Mouse (Mus musculus) WW6 (cell line): Measurements from ENCODE around the gene Gfod1.

Experiments used
- DNase-seq: peaks from one replicate; pipeline ENCODE4 v3.0.0-alpha.2; 2013; ENCODE audit warnings: low read depth, low spot score

The Gfod1 gene

DNA sequence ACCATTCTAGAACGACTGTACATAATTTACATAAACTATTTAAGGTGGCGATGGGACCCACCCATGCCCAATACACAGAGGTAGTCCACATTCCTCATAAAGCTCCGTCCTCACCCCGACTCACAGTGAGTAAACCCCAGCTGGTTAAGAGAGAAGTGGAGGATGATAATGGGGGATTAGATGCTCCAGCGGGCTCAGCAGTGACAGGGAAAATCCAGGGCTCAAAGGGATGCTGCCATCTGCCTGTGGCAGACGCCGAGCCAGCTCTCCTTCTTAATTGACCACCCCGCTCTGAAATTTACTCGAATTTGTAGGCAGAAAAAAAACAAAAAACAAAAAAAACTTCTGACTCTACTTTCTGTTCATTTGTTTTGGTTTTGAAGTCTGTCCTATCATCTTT lies 136.3 kb downstream of the Gfod1 start:
- no peak for DNase-seq

GRCm38 (mm10) chr13:43159429-43159828 lies 144.5 kb downstream of the Gfod1 start:
- no peak for DNase-seq

- no peak for DNase-seq
These were observed 145.7 kb downstream of the Gfod1 start for GRCm38 (mm10) chr13:43158281-43158680.

DNA sequence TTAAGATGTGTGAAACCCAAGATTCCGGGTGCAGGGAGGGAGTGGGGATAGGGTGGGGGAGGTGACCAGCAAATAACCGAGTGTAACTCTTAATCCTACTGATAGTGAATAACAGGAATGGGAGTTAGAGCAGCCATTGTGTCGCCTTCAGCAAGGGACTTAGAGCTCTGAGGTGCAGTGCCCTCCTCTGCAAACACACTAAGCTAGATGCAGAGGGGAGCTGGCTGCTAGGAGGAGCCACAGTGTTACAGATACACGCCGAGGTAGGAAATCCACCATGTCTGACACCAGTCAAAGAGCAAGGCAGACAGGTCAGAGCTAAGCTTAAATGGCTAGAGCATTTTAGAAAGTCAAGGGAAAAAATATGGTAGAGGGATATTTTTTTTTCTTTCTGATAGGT lies 146.6 kb downstream of the Gfod1 start:
- DNase-seq: no peak

DNA sequence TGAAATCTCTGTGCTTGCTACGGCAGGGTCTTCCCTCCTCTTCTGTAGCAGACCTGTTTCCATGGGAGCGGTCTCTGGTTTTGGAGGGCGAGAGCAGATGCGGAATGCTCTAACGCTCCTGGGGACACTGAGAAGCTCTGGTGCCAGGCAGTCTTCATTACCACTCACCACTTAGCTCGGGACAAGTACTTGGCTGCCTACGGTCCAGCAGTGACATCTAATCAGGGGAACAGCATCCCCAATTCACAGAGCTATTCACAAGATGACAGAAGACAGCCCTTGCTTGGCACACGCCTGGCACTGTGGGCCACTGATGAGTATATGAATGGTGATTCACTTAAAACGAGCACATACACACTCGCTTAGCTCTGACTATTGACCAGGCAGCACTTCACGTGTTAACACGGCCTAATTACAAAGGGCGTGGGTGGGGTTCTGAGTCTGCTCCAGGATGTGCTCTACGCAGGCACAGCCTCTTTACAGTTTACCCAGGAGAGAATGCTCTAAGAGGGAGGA lies 151.9 kb downstream of the Gfod1 start:
- DNase-seq: no peak

DNA sequence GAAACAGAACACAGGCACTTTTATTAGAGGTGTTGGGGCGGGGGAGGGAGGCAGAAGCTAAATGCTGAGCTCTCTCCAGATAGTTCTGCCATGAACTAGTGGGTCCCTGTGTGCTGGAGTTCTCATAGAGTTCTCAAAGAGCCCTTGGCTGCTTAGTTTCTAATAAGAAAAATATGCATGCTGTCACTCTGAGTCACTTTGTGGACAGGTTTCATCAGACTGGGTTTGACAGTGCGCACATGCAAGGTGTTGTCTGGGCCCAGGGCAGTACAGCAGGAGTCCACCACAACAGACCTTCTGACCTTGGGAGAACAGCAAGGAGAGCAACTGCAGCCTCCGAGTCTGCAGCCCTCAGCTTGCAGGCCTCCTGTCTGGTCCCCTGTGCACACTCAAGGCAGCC lies 154.3 kb downstream of the Gfod1 start:
- no peak for DNase-seq

DNA sequence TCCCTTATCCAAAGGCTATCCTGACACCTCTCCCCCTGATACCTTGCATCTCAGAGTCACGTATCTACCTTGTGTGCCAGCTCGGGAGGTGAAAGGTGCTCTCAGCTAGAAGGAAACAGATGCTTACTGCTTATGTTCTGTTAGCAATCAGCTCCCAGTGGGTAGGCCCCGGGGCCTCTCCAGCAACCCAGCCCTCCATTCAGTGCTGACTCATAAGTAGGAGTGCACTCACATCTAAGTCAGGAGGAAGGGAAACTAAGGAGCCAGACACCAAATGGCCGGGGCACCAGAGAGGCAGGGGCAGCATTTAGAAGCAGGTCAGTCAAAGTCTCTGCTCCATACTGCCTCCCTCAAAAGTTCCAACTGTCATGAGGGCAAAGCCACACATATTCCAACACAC lies 155.3 kb downstream of the Gfod1 start:
- DNase-seq: no peak

DNA sequence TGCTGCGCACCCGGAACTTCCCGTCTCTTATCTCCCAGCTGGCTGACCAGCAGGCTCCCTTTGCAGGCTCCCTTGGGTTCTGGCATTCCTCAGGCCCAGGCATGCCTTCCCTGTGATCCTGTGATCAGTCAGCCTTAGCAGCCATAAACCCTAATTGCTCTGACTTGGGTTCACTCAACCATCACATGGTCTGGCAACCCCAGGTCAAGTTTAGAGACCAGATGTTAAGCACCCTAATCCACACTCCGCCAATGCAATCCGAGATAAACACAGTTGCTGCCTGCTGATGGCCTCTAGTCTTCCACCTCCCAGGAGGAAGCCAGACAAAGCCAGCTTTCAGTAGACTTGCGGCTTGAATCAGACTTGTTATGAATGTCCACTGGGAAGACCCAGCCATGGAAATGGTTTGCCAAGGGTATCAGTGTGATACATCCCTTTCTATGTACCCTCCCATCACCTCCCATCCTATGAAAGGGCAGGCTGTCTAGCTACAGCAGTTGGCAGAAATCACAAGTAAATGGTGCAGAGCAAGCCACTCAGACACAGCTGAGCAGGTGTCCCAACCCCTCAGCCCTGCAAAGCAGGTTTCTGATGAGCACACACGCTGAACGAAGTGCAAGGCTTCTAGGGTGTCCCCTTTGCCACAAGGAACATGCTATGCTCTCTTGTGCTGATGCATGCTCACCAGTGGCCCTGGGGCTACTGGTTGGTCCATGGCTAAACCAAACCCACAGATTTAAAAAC lies 157.3 kb downstream of the Gfod1 start:
- DNase-seq: no peak
